Mouse (Mus musculus) intestine, embryonic 14.5 days (tissue): ENCODE measurements around the gene Rnf141. TPM values are rescaled to one million over a fixed set of nuclear protein-coding genes. Genes with fewer than 3 reads are reported as not detected.

Source experiments
- ATAC-seq: fragments of 200-750 bp; cut with Nextera tagmentation; replicated peaks from 2 replicates; pipeline ENCODE4 v1.8.0; 2017; ENCODE audit warnings: low read depth, moderate number of reproducible peaks, moderate TSS enrichment, moderate library complexity; ENCODE audit not compliant: low FRiP score, low TSS enrichment
- DNase-seq: peaks from one replicate; pipeline ENCODE4 v3.0.0-alpha.2; 2018; ENCODE audit warnings: low spot score
- H3K27ac ChIP-seq: fragments of 300-500 bp; sonication (generic); 2 replicates; pipeline ENCODE4 v1.5.1; 2014; ENCODE audit warnings: low read depth, mild to moderate bottlenecking, control low read depth
- H3K27me3 ChIP-seq: fragments of 300-500 bp; sonication (generic); replicated peaks from 2 replicates; pipeline ENCODE4 v1.6.1; 2014; ENCODE audit warnings: low read length, control low read depth; ENCODE audit not compliant: control insufficient read depth, insufficient read depth
- H3K36me3 ChIP-seq: fragments of 300-500 bp; sonication (generic); 2 replicates; pipeline ENCODE4 v1.6.1; 2014; ENCODE audit warnings: low read length, control low read depth; ENCODE audit not compliant: control insufficient read depth, insufficient read depth
- H3K4me1 ChIP-seq: fragments of 300-500 bp; sonication (generic); replicated peaks from 2 replicates; pipeline ENCODE4 v1.6.1; 2014; ENCODE audit warnings: low read length, control low read depth, mixed read lengths; ENCODE audit not compliant: control insufficient read depth, insufficient read depth
- H3K4me2 ChIP-seq: fragments of 300-500 bp; sonication (generic); 2 replicates; pipeline ENCODE4 v1.6.1; 2014; ENCODE audit warnings: low read length
- H3K4me3 ChIP-seq: fragments of 300-500 bp; sonication (generic); 2 replicates; pipeline ENCODE4 v1.5.1; 2014; ENCODE audit warnings: low read depth, low read length, control low read depth, mixed read lengths
- H3K9ac ChIP-seq: fragments of 300-500 bp; sonication (generic); 2 replicates; pipeline ENCODE4 v1.6.1; 2014; ENCODE audit warnings: mild to moderate bottlenecking, low read length
- H3K9me3 ChIP-seq: fragments of 300-500 bp; sonication (generic); 2 replicates; pipeline ENCODE4 v1.6.1; 2016; ENCODE audit warnings: low read length, control low read depth; ENCODE audit not compliant: control insufficient read depth
- WGBS: fragments of 180-500 bp; shearing (Covaris S2); extraction: QIAGEN DNeasy Blood & Tissue Kit; methylation state at CpG from one replicate; pipeline ENCODE4 v1.1.7; 2014; 5-methylcytosine and 5-hydroxymethylcytosine counted together
- polyA plus RNA-seq: library from polyadenylated mRNA; unstranded; fragments of >200 nt; fragmentation: Nextera tagmentation; extraction: Ambion mirVana; gene quantifications from 2 replicates; pipeline ENCODE4 v1.2.1, GENCODE M21; 2014

Rnf141 gene
- polyA plus RNA-seq, 1 experiment from 2014 or later = 41.2 TPM

GRCm38 (mm10) chr7:110774077-110774476 lies 70.2 kb downstream of the Rnf141 start:
- no peak for ATAC-seq

GRCm38 (mm10) chr7:110773204-110774002 lies 70.9 kb downstream of the Rnf141 start:
- no peak for DNase-seq

More at GRCm38 (mm10) chr7:110774077-110774476, 70.2 kb downstream of the Rnf141 start:
- Histone ChIP-seq H3K36me3 (no peaks in the 10 kb centered on the region), H3K4me1 (peaks cover 12% of the 10 kb centered on the region), H3K4me3 (no peak overlapping the region), H3K9ac (no peak overlapping the region), H3K27ac (no peak overlapping the region; the same call in 1 of the 2 replicates), H3K4me2 (peak overlapping the region; percentile 18; the same call in 1 of the 2 replicates), H3K9me3 (no peaks in the 10 kb centered on the region), H3K27me3 (peaks cover 1% of the 10 kb centered on the region; the same call in 1 of the 2 replicates)
- 67% methylated on average over 1 of the region's 1 CpGs for WGBS
- no peak for DNase-seq

GRCm38 (mm10) chr7:110772343-110772742 lies 71.9 kb downstream of the Rnf141 start:
- WGBS = 74% methylated on average over 3 of the region's 3 CpGs
- Histone ChIP-seq H3K36me3 (no peaks in the 10 kb centered on the region), H3K9ac (no peak overlapping the region), H3K4me2 (no peak overlapping the region), H3K4me3 (no peak overlapping the region), H3K27ac (no peak overlapping the region), H3K9me3 (no peaks in the 10 kb centered on the region), H3K4me1 (peaks cover 18% of the 10 kb centered on the region), H3K27me3 (peaks cover 4% of the 10 kb centered on the region; the same call in 1 of the 2 replicates)
- no peak for DNase-seq
- no peak for ATAC-seq

More at GRCm38 (mm10) chr7:110773204-110774002, 70.9 kb downstream of the Rnf141 start:
- ATAC-seq = no peak
- no peak overlapping the region for H3K4me3 ChIP-seq
- peaks cover 4% of the 10 kb centered on the region; the same call in 1 of the 2 replicates for H3K27me3 ChIP-seq
- H3K4me2 ChIP-seq = peak overlapping the region; percentile 18; the same call in 1 of the 2 replicates
- H3K36me3 ChIP-seq = no peaks in the 10 kb centered on the region
- no peaks in the 10 kb centered on the region for H3K9me3 ChIP-seq
- H3K9ac ChIP-seq = no peak overlapping the region
- H3K27ac ChIP-seq = no peak overlapping the region; the same call in 1 of the 2 replicates
- peaks cover 12% of the 10 kb centered on the region for H3K4me1 ChIP-seq
- 39% methylated on average over 14 of the region's 14 CpGs for WGBS

DNA sequence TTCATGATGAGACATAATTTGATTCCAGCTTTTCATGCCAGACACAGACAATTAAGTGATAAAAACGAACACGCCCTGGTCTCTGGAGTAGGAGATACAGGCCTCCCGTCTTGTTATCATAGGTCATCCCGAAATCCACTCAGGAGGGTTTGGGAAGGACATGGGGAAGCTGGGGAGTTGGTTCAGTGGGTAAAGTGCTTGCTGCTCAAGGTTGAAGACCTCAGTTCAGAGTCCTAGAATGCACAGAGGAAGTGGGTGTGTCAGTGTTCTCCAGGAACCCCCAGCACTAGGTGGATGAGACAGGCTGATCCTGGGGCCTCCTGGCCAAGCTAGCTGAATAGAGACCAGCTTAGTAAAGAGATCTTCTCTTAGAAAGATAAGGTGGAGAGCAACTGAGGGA lies 73.3 kb downstream of the Rnf141 start:
- Histone ChIP-seq H3K36me3 (no peaks in the 10 kb centered on the region), H3K4me3 (no peak overlapping the region), H3K9ac (no peak overlapping the region), H3K27me3 (peaks cover 4% of the 10 kb centered on the region; the same call in 1 of the 2 replicates), H3K27ac (no peak overlapping the region), H3K9me3 (no peaks in the 10 kb centered on the region), H3K4me1 (peaks cover 18% of the 10 kb centered on the region), H3K4me2 (no peak overlapping the region)
- DNase-seq (no peak), ATAC-seq (no peak)
- 77% methylated on average over 4 of the region's 4 CpGs for WGBS

GRCm38 (mm10) chr7:110769094-110769493 lies 75.2 kb downstream of the Rnf141 start:
- Histone ChIP-seq H3K4me1 (peaks cover 16% of the 10 kb centered on the region), H3K27me3 (peaks cover 4% of the 10 kb centered on the region; the same call in 1 of the 2 replicates), H3K9ac (no peak overlapping the region), H3K27ac (no peak overlapping the region), H3K36me3 (no peaks in the 10 kb centered on the region), H3K4me2 (peak overlapping the region; percentile 98), H3K4me3 (peak overlapping the region; percentile 45), H3K9me3 (no peaks in the 10 kb centered on the region)
- 50% methylated on average over 4 of the region's 4 CpGs for WGBS
- DNase-seq (peak; percentile 59), ATAC-seq (no peak)

GRCm38 (mm10) chr7:110768451-110769064 lies 75.7 kb downstream of the Rnf141 start:
- H3K27ac ChIP-seq = no peak overlapping the region
- H3K9me3 ChIP-seq = no peaks in the 10 kb centered on the region
- peak overlapping the region; percentile 98 for H3K4me2 ChIP-seq
- H3K36me3 ChIP-seq = no peaks in the 10 kb centered on the region
- ATAC-seq = peak; percentile 69
- H3K4me3 ChIP-seq = peak overlapping the region; percentile 45
- peak overlapping the region; percentile 46 for H3K9ac ChIP-seq
- peak; percentile 70 for DNase-seq
- 1% methylated on average over 61 of the region's 61 CpGs for WGBS
- peaks cover 10% of the 10 kb centered on the region; the same call in 1 of the 2 replicates for H3K4me1 ChIP-seq
- peaks cover 4% of the 10 kb centered on the region; the same call in 1 of the 2 replicates for H3K27me3 ChIP-seq

DNA sequence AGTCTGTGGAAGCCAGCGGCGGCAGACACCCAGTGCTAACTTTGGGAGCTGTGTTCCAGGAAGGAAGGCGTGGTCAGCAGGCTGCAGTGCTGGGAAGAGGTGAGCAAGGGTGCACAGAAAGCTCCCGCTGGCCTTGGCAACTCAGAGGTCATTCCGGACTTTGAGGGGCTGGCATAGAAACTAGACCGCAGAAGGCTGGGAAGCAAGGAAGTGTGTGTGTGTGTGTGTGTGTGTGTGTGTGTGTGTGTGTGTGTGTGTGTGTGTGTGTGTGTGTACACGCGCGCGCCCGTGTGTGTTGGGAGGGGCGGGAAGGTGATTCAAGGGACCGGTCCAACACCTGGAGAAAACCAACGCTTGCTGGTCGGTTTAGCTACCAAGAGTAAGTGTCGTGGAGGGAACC lies 76.3 kb downstream of the Rnf141 start, which contains the start of gene Ampd3:
Gene Ampd3, plus strand, starts transcription at position 206 of the 400 bp plus-strand sequence.
- H3K4me1 ChIP-seq = peaks cover 6% of the 10 kb centered on the region; the same call in 1 of the 2 replicates
- H3K27me3 ChIP-seq = peaks cover 4% of the 10 kb centered on the region; the same call in 1 of the 2 replicates
- no peak for ATAC-seq
- WGBS = 18% methylated on average over 15 of the region's 16 CpGs
- DNase-seq = peak; percentile 55
- H3K4me2 ChIP-seq = peak within 1 kb of the TSS; percentile 98
- H3K27ac ChIP-seq = no peak within 1 kb of the TSS
- peak within 1 kb of the TSS; percentile 45 for H3K4me3 ChIP-seq
- peak within 1 kb of the TSS; percentile 46 for H3K9ac ChIP-seq
- no peaks in the 10 kb centered on the region for H3K9me3 ChIP-seq
- H3K36me3 ChIP-seq = no peaks in the 10 kb centered on the region

DNA sequence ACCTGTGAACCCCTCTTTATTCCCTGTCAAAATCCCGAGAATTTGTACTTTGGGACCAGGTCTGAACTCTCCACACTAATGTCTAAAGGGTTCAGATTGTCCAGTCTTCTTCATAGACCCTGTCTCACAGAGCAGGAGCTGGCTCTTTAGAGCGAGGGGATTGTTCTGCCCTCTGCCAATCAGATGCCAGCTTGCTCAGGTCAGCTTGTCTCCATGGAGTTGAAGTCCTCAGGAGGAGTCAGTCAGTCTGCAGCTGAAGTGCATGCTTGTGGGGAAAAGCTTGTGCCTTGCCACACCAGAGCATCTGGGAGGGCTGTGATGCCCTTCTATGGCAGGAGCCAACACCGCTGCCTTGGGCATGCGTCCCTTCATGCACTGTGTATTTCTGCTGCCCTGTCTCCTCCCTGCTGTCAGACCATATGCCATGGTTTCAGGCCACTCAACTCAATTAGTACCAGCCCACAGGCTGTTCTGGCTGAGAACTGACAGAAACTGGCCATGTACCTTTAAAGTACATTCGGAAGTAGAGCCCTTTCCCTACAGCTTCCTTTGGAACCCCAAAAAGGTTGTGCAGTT lies 81.6 kb downstream of the Rnf141 start:
- Histone ChIP-seq H3K36me3 (no peaks in the 10 kb centered on the region), H3K4me1 (no peaks in the 10 kb centered on the region), H3K9me3 (no peaks in the 10 kb centered on the region), H3K27me3 (no peaks in the 10 kb centered on the region; the same call in 1 of the 2 replicates), H3K27ac (no peak overlapping the region), H3K4me3 (no peak overlapping the region), H3K9ac (no peak overlapping the region), H3K4me2 (no peak overlapping the region)
- no peak for DNase-seq
- 82% methylated on average over 5 of the region's 5 CpGs for WGBS
- no peak for ATAC-seq
